Mouse (Mus musculus) intestine, embryonic 16.5 days (tissue): Measurements from ENCODE around the gene Kif18b. TPM values are rescaled to one million over a fixed set of nuclear protein-coding genes. Genes with fewer than 3 reads are reported as not detected.

ENCODE experiments used
- ATAC-seq: fragments of 200-750 bp; cut with Nextera tagmentation; 2 replicates; pipeline ENCODE4 v1.8.0; 2017; ENCODE audit warnings: moderate TSS enrichment, moderate library complexity
- H3K27ac ChIP-seq: fragments of 300-500 bp; sonication (generic); 2 replicates; pipeline ENCODE4 v1.5.1; 2014; ENCODE audit warnings: mild to moderate bottlenecking, low read length
- H3K27me3 ChIP-seq: fragments of 300-500 bp; sonication (generic); replicated peaks from 2 replicates; pipeline ENCODE4 v1.6.1; 2014; ENCODE audit warnings: low read length, control low read depth, mixed read lengths; ENCODE audit not compliant: control insufficient read depth, insufficient read depth
- H3K36me3 ChIP-seq: fragments of 300-500 bp; sonication (generic); 2 replicates; pipeline ENCODE4 v1.6.1; 2014; ENCODE audit warnings: low read length, control low read depth; ENCODE audit not compliant: control insufficient read depth, insufficient read depth
- H3K4me1 ChIP-seq: fragments of 300-500 bp; sonication (generic); 2 replicates; pipeline ENCODE4 v1.6.1; 2014; ENCODE audit warnings: low read length, control low read depth, mixed read lengths; ENCODE audit not compliant: control insufficient read depth, insufficient read depth
- H3K4me2 ChIP-seq: fragments of 300-500 bp; sonication (generic); 2 replicates; pipeline ENCODE4 v1.6.1; 2014; ENCODE audit warnings: low read depth, low read length, control low read depth
- H3K4me3 ChIP-seq: fragments of 300-500 bp; sonication (generic); 2 replicates; pipeline ENCODE4 v1.5.1; 2014; ENCODE audit warnings: mild to moderate bottlenecking, low read length
- H3K9ac ChIP-seq: fragments of 300-500 bp; sonication (generic); 2 replicates; pipeline ENCODE4 v1.6.1; 2014; ENCODE audit warnings: low read depth, low read length
- H3K9me3 ChIP-seq: fragments of 300-500 bp; sonication (generic); 2 replicates; pipeline ENCODE4 v1.6.1; 2016; ENCODE audit warnings: low read length, control low read depth; ENCODE audit not compliant: control insufficient read depth
- WGBS: fragments of 180-500 bp; shearing (Covaris S2); extraction: QIAGEN DNeasy Blood & Tissue Kit; methylation state at CpG from one replicate; pipeline ENCODE4 v1.1.7; 2014; 5-methylcytosine and 5-hydroxymethylcytosine counted together
- polyA plus RNA-seq: library from polyadenylated mRNA; unstranded; fragments of >200 nt; fragmentation: Nextera tagmentation; extraction: Ambion mirVana; gene quantifications from 2 replicates; pipeline ENCODE4 v1.2.1, GENCODE M21; 2015

Gene Kif18b
- polyA plus RNA-seq, 1 experiment from 2014 or later: 7.4 TPM

DNA sequence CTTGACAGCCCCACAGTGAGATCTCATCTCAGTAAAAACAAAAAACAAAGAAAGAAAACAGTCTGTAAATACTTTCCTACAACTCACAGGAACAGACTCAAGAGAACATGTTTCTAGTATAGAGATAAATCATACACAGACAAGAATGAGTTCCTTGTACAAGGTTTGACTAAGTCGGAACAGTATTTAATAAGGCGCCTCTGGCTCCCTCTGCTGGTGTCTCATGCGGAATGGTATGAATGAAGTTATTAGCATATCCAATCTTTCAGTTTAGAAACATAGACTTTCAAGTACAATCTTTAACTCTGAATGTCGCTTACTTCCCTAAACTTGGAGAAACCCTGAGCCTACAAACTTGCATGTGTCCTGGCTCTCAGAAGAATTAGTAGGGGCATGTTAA lies 60.7 kb downstream of the Kif18b start:
- WGBS: 25% methylated on average over 4 of the region's 4 CpGs
- no peaks in the 10 kb centered on the region for H3K4me1 ChIP-seq
- H3K27ac ChIP-seq: no peak overlapping the region
- H3K9ac ChIP-seq: no peak overlapping the region
- no peak overlapping the region for H3K4me2 ChIP-seq
- H3K27me3 ChIP-seq: no peaks in the 10 kb centered on the region
- peaks cover 9% of the 10 kb centered on the region for H3K36me3 ChIP-seq
- no peak for ATAC-seq
- H3K9me3 ChIP-seq: no peaks in the 10 kb centered on the region
- H3K4me3 ChIP-seq: no peak overlapping the region

DNA sequence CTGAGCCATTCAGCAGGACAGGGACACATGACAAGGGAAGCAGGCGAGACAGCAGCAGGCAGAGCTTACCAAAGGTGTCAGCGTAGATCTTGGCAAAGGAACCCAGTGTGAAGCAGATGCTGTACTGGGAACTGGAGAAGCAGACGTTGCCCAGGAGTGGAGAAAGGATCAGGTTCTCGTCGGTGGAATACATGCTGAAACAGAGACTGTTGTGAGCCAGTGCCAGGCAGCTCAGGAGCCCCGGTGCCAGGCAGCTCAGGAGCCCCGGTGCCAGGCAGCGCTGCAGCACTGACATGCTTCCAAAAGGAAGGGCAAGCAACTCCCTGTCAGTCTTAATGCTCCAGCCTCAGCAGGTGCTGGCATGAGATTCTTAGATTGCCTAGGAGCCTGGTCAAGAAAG lies 65.0 kb downstream of the Kif18b start:
- Histone ChIP-seq H3K36me3 (peaks cover 7% of the 10 kb centered on the region), H3K4me1 (no peaks in the 10 kb centered on the region), H3K27ac (no peak overlapping the region), H3K9ac (no peak overlapping the region), H3K9me3 (no peaks in the 10 kb centered on the region), H3K27me3 (no peaks in the 10 kb centered on the region), H3K4me3 (no peak overlapping the region), H3K4me2 (no peak overlapping the region)
- WGBS: 89% methylated on average over 8 of the region's 8 CpGs
- no peak for ATAC-seq

DNA sequence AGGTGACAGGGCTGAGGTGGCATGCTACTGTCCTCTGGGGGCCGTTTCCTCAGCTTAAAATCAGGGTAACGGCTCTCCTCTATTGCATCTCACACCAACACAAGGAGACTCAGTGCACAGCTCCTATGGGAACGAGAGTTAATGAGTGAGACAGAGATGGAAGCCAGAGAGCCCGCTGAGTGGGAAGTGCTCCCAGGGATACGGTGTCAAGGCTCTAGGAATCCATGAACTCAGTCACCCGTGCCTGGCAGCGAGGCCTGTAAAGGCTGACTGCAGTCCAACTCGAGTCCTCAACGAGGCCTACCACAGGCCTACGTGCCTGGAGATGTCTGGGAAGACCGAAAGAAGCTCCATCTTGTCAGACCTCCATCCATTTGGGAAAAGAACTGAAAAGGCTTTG lies 66.0 kb downstream of the Kif18b start:
- WGBS: 90% methylated on average over 11 of the region's 11 CpGs
- ATAC-seq: no peak

DNA sequence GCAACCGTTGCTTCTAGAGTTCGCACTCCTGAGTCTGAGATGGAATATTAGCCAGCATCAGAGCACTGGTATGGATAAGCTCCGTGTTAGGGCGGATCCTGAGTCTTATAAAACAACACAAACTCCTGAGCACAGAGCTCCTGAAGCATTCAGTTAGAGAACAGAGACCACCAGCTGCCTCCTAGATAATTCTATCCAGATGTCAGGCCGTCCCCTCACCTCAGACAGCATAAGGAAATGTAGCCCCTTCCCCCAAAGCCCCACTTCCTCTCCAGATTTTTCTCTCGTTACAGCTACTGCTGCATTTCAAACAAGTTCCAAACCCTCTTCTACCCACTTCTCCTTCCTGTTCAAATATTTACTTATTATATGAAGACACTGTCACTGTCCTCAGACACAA lies 69.0 kb downstream of the Kif18b start:
- Histone ChIP-seq H3K36me3 (peaks cover 16% of the 10 kb centered on the region), H3K27me3 (no peaks in the 10 kb centered on the region), H3K27ac (no peak overlapping the region), H3K4me1 (no peaks in the 10 kb centered on the region), H3K4me2 (no peak overlapping the region), H3K9me3 (no peaks in the 10 kb centered on the region), H3K9ac (no peak overlapping the region), H3K4me3 (no peak overlapping the region)
- WGBS: 84% methylated on average over 6 of the region's 6 CpGs
- no peak for ATAC-seq

More for the DNA sequence above, 66.0 kb downstream of the Kif18b start:
- no peak overlapping the region for H3K4me3 ChIP-seq
- H3K4me1 ChIP-seq: no peaks in the 10 kb centered on the region
- H3K27me3 ChIP-seq: no peaks in the 10 kb centered on the region
- H3K9ac ChIP-seq: no peak overlapping the region
- H3K27ac ChIP-seq: no peak overlapping the region
- H3K9me3 ChIP-seq: no peaks in the 10 kb centered on the region
- peaks cover 12% of the 10 kb centered on the region for H3K36me3 ChIP-seq
- no peak overlapping the region for H3K4me2 ChIP-seq

Other genes starting within 250 kb of the Kif18b start
- gene Ccdc43, start 227.3 kb downstream of the Kif18b start, polyA plus RNA-seq: 36.7 and 39.9 TPM in 2 replicates
- 2.4 and 3.1 TPM in 2 replicates for gene Adam11, start 163.7 kb downstream of the Kif18b start, polyA plus RNA-seq
- 24.9 and 26.2 TPM in 2 replicates for gene Gjc1, start 105.4 kb downstream of the Kif18b start, polyA plus RNA-seq
- gene Higd1b, start 89.3 kb downstream of the Kif18b start, polyA plus RNA-seq: 0.55 and 0.62 TPM in 2 replicates
- gene Eftud2, start 44.1 kb downstream of the Kif18b start, polyA plus RNA-seq: 123 and 140 TPM in 2 replicates
- 0.26 and 0.91 TPM in 2 replicates for gene Ccdc103, start 43.9 kb downstream of the Kif18b start, polyA plus RNA-seq
- not detected in 2 replicates for gene Fam187a, start 40.0 kb downstream of the Kif18b start, polyA plus RNA-seq
- gene Gfap, start 24.2 kb downstream of the Kif18b start, polyA plus RNA-seq: 0.09 and 0.38 TPM in 2 replicates
- 0.53 and 2.3 TPM in 2 replicates for gene C1ql1, start 21.6 kb upstream of the Kif18b start, polyA plus RNA-seq
- gene Nmt1, start 103.1 kb upstream of the Kif18b start, polyA plus RNA-seq: 55.9 and 59.6 TPM in 2 replicates
- 91.5 and 92.7 TPM in 2 replicates for gene Dcakd, start 103.2 kb upstream of the Kif18b start, polyA plus RNA-seq
- 2.1 and 2.3 TPM in 2 replicates for gene Plcd3, start 176.5 kb upstream of the Kif18b start, polyA plus RNA-seq
- gene Acbd4, start 176.6 kb upstream of the Kif18b start, polyA plus RNA-seq: 30.4 and 32.5 TPM in 2 replicates
- 4.2 and 4.6 TPM in 2 replicates for gene Hexim1, start 191.1 kb upstream of the Kif18b start, polyA plus RNA-seq
- 5.8 TPM in 2 replicates for gene Hexim2, start 207.3 kb upstream of the Kif18b start, polyA plus RNA-seq
- 2.2 and 2.3 TPM in 2 replicates for gene Fmnl1, start 246.0 kb upstream of the Kif18b start, polyA plus RNA-seq